Mouse (Mus musculus) neural tube, embryonic 10.5 days (tissue): ENCODE measurements at regions not wholly inside any gene's neighbourhood (a gene's known extent, or its start where the extent isn't known, plus 50 kb on each side); places are given as distances from the start of the nearest gene placed in this dataset.

Experiments used
- DNase-seq: peaks from one replicate; pipeline ENCODE4 v3.0.0-alpha.2; 2017; ENCODE audit warnings: low spot score; ENCODE audit errors: extremely low spot score

DNA sequence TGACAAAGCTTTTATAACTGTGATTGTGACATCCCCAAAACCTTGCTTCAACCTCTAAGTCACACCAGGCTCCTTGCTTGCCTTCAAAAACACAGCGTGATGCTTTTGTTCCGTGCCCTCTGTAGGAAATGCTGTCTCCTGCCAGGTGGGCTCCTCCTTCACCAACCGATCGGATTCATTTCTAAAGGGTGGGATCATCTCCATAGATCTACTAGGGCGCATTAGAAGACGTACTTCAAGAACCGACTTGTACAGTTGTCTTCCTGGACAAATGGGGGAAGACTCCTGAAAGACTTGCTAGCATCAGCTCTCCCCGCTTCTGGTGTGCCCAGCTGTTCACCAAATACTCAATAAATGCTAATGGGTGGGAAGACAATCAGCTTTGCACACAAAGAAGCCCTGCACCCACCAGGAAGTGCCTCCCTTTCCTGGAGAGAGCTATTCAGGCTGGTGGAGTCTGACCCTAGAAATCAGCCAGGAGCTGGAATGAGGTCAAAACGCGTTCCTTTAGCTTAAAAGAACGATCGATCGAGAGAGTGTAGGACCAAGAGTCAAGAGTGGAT, 53.0 kb downstream of the Hoxa1 start:
- no peak for DNase-seq

DNA sequence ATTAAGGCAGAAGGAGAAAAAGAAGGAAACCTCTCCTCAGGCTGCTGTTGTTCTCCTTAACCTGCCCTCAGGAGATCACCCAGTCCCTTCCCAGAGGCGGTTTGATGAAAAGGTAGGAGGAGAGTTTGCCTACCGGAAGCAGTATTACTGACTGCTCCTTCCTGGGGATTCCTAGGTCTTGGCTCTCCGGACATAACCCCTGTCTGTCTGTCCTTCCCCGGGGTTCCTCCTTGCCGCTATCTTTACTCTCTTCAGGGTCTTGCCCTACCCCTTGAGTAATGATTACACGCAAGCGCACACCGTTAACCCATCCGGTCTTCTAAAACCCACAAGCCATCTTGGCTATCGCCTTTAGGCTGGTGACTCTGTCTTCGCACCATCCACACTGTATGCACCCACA, 54.0 kb downstream of the Hoxa1 start:
- no peak for DNase-seq

DNA sequence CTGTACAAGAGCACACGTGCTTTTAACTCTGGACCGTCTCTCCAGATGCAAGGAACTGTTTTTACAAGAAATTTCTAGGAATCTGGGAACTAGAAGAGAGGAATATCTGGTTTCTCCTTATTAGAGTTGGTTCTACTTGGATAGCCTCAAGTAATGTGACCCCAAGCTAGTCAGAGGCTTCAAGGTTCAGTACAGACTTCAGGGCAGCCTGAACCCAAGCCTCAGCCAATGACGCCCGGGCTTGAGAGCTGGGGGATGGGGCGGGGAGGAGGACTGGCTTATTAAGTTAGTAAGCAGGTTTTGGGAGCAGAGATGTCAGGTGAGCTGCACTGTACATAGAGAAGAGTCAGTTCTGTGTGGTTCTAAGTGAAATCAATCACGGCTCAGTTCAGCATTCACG, 54.5 kb downstream of the Hoxa1 start:
- DNase-seq, result no peak

DNA sequence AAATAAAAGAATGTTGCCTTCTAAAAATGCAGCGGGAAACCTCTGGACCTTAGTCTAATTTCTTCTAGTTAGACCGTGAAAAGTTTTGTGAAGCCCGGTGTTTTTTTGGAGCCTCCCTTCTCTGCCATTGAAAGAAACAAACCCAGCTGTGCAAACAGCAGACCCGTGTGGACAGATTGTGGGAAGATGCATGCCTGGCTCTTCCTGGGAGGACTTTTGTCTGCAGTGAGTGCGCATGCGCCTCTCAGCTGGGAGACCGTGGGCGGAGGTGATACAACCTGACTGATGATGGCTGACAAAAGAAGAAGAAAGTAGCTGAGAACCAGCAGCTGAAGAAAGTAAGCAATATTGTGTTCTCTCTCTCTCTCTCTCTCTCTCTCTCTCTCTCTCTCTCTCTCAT, 55.4 kb downstream of the Hoxa1 start:
- peak; percentile 54 for DNase-seq

DNA sequence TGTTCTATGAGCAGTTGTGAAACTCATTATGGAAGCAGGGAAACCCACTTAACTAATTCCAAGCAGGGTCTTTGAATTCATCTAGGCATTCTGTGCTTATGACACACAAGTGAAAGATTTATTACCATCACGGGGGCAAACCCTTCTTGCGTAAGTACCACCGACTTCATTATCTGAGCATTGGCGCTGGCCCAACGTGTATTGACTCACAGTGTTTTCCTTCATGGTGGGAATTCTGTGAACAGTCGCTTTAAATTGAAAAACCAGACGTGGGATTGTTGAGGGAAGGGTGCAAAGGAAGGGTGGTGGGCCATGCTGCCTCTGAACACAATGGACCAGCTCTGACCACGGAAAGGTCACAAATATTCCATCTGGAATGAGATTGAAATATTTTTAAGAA, 55.9 kb downstream of the Hoxa1 start:
- DNase-seq, result no peak

DNA sequence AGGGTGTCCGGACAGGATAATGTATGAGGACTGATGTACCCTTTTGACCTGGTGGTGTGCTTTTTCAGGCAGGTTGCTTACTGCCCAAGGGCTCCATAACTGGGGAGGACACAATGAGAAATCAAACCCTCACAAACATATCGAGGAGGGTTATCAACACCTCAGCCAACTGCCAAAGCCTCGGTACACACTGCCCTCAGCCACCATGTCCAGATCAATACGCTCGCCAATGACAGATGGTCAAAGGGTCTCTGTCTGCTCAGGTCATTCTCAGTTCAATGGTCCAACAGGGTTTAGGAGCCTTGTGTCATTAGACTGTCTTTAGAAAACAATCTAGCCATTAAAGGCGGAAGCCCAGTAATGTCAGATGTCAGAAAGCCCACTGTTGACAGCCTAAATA, 56.9 kb downstream of the Hoxa1 start:
- DNase-seq, result no peak

DNA sequence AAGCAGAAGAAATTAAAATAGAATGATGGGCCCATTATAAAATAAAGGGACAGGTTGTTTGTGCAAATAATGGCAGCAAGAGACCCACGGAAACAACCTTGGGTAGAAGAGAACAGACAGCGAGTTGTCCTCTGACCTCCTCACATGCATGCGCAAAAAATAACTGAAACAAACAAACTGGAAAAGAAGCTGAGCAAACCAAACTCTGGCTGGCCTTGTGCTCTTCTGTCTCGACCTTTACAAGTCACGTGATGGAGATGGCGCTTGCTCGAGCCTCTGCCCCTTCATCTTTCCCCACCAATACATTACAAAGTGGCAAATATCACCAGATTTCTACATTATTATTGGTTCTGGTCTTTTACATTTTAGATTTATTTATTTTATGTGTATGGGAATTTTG, 59.3 kb downstream of the Hoxa1 start:
- no peak for DNase-seq

DNA sequence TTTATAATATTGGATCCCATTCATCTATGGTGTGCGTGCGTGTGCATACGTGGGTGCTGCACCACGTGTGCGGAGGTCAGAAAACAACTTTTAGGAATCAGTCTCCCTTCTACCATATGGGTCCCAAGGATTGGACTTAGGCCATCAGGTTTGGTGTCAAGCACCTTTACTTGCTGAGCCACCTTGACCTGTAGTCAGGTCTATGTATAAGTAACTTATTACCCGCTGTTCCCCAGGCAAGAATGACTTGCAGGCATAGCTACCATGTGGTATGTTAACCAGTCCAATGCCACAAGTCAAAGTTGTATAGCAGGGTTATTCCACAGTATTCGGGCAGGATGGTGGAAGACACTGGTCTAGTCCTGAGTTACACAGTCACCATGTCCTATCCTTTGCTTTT, 62.5 kb downstream of the Hoxa1 start:
- DNase-seq, result no peak

DNA sequence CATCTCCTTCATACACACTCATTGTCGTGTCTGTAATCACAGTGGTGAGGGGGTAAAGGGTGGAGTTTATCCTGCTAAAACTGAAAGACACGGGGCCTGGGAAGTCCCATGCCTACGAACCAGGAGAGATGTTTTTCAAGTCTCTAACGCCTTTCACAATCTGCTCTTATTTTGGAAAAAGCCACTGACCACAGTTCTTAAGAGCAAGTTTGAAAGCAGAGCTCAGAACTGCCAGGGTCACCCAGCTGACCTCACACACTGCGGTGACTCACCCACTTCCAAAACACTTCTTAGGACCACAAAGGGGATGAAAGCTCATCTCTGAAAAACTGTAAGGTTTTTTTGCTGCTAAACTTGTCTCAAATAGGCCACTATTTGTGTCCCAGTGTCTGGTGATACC, 66.7 kb downstream of the Hoxa1 start:
- no peak for DNase-seq

DNA sequence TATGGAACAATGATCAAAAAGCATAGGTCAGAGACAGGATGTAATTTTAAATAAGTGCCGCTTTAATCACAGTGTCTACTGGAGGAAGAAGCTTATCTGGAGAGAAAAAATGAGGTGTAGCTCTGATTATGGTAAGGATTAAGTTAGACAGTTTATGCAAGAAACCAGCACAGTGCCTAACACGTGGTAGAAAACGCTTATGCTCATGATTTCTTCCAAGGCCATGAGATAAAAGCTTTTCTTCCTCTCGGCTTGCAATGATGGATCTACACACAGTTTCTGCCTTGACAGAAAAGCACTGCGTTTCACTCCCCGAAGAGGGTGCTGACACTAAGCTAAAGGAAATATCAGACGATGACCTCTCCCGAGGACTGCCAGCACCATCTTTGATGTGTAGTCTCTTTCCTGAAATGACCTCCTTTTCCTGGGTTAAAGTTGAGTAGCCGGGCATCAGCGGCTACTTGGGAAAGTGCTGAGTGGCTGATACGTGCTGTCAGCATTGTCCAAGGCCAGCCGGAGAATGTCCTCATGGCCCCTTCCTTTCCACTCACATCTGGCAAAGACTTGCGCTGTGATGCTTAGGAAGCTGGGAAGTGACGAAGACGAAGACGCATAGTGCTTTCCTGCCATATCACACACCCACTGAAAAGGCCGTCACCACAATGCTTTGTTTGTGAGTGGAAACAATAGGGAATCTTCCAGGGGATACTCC, 72.0 kb downstream of the Hoxa1 start:
- peak; percentile 35 for DNase-seq

DNA sequence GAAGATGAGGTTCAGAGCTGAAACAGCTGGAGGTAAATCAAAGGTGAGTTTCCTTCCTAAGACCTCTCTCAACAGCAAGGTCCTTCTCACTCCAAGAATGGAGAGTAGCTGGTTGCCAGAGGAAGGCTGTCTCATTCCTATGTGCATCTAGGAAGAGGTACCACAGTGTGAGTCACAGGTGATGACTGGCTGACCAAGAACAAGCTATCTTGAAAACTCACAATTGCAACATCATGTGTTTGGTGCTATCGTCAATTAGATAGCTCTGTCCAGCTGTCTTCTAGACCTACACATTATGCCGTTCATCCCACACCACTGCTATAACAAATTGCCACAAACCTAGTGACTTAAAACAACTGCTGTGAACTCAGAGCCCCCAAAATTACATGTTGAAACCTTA, 72.3 kb upstream of the Skap2 start:
- DNase-seq, result no peak

DNA sequence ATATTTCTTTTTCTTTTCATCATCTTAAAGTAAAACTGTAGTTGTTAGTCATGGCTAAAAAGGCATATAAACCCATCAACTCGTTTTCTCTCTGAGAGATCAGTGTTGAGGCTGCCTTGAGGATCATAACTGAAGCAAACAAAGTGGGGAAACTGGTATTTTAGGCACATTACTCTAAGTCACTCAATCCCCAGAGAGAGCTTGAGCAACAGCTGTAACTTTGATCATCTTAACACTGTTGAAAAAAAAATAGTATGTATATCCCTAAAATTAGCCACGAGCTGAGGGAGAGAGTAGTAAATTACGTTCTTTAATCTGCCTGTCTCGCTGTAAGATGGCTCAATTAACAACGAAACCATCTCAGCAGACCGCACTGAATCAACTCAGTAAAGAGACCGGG, 67.2 kb upstream of the Skap2 start:
- DNase-seq, result no peak

DNA sequence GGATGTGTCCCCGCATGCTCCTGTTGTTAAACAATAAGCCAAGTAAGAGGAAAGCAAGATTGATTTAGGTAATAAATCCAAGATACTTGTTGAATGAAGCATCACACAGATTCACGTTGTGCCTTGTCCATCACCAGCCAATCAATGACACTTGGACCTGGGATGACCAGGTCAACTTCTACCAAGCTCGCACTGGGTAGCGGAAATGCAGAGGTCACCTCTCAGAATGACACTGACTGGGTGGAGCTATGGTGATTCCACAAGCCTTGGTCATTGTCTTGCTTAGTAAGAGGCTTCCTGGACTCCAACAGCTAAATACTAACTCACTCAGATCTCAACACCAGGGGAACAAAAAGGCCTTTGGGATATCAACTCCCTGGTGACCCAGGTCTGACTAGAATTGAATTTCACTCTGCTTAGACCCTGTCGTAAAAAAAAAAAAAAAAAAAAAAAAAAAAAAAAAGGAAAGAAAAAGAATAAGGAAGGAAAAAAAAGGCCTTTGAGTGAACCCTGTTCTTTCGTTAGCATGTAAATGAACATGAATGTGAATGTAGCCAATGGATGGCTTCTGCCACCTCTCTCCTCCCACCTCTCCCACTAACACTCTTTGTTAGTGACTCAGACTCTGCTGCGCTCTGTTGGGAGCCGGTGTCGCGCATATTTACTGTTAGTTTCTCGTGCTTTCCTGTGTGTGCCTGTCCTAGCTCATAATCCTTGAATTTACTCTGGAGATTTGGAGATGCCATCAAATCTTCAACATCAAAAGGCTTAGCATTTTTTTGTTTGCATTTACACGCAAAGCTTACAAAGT, 66.4 kb upstream of the Skap2 start:
- DNase-seq, result peak; percentile 36

DNA sequence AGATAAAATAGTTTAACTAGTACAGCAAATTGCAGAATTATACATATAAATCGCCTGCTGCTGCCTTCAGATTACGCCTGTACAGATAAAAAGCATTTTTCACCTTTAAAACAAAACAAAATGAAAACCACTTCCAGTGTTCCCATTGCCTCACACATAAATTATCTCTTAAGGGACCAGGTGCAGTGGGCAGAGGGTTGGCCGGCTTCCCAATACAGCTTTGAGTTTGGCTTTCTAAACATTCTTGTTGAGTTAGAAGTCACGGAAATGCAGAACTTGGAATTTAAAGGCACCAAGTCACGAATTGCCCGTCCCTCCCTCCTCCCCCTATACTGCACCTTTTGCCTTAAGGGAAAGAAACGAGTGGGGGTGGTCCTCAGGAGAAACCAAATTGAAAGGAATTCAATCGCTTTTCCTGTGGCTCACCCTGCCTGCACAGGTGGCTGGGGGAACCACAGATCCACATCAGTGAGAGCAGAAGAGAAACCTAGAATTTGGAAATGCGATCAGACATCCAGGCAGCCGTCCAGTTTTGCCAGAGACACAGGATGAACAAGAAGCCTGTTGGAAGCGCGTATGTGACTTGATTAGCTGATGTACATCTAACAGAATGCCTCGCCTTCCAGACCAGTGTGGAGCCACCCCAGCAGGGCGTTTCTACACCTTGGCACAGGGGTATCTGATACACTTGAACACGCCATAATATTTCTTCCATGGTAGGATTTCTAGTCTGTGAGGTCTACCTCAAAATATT, 64.0 kb upstream of the Skap2 start:
- no peak for DNase-seq

DNA sequence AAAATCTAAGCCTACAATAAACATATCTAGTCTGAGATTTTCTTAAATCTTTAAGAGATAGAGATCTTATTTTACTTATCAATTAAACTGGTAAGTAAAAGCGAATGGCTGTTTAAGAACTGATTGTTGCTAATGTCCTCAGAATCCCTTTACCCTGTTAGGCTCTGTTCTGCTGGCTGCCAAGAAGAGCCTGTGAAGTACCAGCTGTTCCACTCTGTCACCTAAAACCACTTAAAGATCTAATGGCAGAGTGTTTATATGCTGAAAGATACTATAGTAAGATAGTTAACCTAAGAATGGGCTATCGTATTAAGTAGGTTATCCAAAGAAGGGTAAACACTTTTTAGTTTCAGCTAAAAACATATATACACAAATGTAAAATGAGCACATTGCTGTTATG, 62.6 kb upstream of the Skap2 start:
- no peak for DNase-seq

DNA sequence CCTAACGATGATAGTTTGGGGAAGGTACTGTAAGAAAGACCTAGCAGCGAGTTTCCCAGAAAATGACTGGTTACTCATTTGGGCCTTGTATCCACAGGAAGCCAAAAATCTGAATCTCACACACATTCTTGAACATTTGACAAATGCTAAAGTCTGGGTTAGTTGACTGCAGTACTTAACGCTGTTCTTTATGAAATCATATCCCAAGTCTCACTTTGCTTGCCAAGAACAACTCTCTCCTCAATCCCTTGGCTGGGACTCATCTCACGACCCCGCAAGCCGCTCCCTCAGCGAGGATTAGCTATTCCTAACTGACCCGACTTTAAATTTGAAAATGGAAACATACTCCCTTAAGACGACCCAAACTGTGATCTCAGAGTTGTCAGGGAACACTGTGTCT, 54.8 kb upstream of the Skap2 start:
- DNase-seq, result no peak

DNA sequence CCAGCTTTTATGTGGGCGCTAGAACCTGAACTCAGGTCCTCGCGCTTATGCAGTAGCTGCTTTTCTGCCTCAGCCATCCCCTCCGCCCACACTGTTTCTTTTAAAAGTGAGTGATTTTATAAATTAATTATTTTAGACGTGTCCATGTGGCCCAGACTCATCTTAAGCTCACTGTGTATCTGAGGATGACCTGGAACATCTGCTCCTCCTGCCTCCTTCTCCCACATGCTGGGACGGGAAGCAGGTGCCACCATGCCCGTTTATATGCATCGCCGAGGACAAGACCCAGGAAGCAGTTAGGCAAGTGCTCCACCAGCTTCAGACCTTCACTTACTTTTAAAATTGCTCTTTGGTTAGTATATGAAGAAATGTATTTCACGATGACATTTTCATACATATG, 53.3 kb upstream of the Skap2 start:
- DNase-seq, result no peak

DNA sequence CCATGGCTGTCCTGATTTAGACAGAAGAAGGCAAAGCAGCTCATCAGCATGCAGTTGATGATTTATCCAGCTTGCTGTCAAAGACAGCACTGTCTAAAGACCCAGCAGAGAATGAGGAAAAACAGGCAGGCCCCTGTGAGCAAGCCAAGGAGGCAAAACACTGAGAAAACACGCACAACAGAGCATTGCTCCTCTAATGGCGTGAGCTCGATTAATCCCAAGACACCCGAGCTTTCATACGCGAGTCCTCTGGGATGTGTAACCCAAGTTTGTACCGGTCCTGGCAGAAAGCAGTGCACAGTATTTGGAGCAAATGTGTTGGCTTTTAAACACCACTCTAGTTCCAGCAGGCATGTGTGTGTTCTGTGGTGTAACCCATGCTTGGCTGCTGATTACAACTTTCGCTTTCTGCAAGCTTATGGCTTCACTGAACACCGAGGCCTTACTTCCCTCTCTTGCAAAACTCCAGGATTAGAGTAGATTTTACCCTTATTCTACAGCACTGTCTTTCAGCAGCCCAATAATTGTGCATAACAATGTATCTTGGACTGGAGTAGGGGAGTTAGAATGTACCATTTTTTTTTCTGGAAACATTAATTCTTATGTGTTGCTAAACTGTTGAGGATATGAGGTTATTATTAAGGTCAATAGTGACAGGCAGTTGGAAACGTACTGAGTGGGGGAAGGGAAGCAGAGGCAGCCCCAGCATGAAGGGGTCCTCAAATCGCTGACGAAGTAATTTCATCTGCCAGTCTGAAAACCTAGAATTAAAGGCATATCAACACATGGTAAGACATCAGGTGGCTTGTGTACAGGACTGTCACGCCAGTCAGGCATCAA, 52.0 kb upstream of the Skap2 start:
- DNase-seq, result no peak
